In the genomic region with DNA sequence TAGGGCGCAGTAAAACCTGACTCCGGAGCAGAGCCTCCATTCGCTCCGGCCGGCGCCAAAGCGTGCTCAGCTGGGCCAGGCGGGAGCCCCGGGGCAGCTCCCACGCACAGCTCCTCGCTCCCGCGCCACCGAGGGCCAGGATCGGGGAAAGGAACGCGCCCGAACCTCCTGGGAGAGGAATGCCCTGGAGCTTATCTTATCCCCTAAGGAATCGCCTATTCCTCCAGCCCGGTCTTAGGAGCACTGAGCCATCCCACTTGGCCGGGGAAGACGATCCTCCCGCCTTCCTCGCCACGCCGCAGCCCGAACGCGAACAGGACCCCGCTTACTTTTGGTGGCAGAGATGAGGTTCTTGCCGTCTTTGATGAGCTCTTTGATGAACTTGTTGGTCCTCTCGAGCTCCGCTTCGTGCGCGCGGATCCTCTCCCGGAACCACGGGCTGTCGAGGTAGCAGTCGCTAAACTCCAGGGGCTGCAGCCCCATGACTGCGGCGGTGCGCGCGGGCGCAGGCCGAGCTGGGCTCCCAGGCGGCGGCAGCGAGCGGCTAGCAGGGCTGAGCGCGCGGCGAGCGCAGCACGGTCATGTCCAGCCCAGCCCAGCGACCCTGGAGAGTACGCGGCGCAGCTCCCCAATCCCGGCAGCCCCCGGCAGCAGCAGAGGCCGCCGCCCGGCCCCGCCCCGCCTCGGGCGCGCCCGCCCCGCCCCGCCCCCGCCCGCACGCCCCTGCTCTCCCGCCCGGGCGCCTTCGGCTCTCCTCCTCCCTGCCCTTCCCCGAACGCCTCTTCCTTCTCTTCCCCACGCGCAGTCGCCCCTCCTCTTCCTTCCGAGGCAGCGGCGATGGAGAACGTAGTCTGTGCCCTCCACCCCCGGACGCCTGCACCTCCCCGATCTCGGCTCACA, we compare ENCODE assay signal across 8 mouse cellular contexts. TPM values are rescaled to one million over a fixed set of nuclear protein-coding genes. Genes with fewer than 3 reads are reported as not detected.
DNase-seq lines count a peak whose midpoint lies in the region; ATAC-seq and TF ChIP-seq lines count a peak whose summit lies in the region.

A gene (minus strand): TSS at position 653 of the 900 bp plus-strand sequence.

- no peaks in the 10 kb centered on the region for H3K27me3 ChIP-seq in Patski
- peaks cover 43% of the 10 kb centered on the region for H3K27me3 ChIP-seq in hindbrain, embryonic 13.5 days
- H3K27me3 ChIP-seq in megakaryocyte, embryonic 14.5 days (replicated peaks), result no peaks in the 10 kb centered on the region

- WGBS in hindbrain, embryonic 13.5 days, result under 1% methylated on average over 61 of the region's 95 CpGs

- H3K9ac ChIP-seq in hindbrain, embryonic 13.5 days, result peak within 1 kb of the TSS; percentile 76

- no peaks in the 10 kb centered on the region for H3K36me3 ChIP-seq in hindbrain, embryonic 13.5 days
- peaks cover 41% of the 10 kb centered on the region for H3K36me3 ChIP-seq in megakaryocyte, embryonic 14.5 days (replicated peaks; ENCODE audit: low read length)

- H3K4me2 ChIP-seq in hindbrain, embryonic 13.5 days, result peak within 1 kb of the TSS; percentile 95

- DNase-seq in Patski (ENCODE audit: low read depth, low spot score), result no peak
- DNase-seq in cerebellum, adult 9-11 months, result peak; percentile 82
- DNase-seq in frontal cortex, postnatal 14 days (ENCODE audit: low spot score in 2 of 2), result peak; percentile 23 to 35
- peak; percentile 29 to 43 for DNase-seq in left cerebral cortex, adult 8-10 months (ENCODE audit: low spot score in 2 of 2)
- DNase-seq in right cerebral cortex, adult 2 months (ENCODE audit: low spot score in 2 of 2), result peak; percentile 39 to 57
- peak; percentile 90 for DNase-seq in urinary bladder, postnatal 14 days (ENCODE audit: low spot score)

- peak; percentile 81 for ATAC-seq in Patski
- ATAC-seq in hindbrain, embryonic 13.5 days (ENCODE audit: low FRiP score), result peak; percentile 91

- POLR2A ChIA-PET in Patski (lab: Charles Lee), result interaction anchor here (0.9 to 2.4 kb wide), 7 partner anchors 11 to 98 kb away, joined by 3 to 6 read pairs (median 4); no protein-coding TSS in a partner anchor

- H3K4me3 ChIP-seq in hindbrain, embryonic 13.5 days, result peak within 1 kb of the TSS; percentile 56
- H3K4me3 ChIP-seq in megakaryocyte, embryonic 14.5 days (replicated peaks), result peak within 1 kb of the TSS; percentile 91

- H3K9me3 ChIP-seq in hindbrain, embryonic 13.5 days, result no peaks in the 10 kb centered on the region
- H3K9me3 ChIP-seq in megakaryocyte, embryonic 14.5 days, result no peaks in the 10 kb centered on the region

- no peak for TF ChIP-seq CTCF in Patski (IDR thresholded peaks at IDR 0.05)

- H3K27ac ChIP-seq in hindbrain, embryonic 13.5 days, result 0 out of 2 replicates have a peak within 1 kb of the TSS, but pooled peaks have one; percentile 5

- in situ Hi-C loops in Patski (cut with MboI; ENCODE audit: low pct_unique_long_range_greater_than_20kb), result loop anchor here (10.0 kb wide), 1 partner anchor 93 kb away; no protein-coding TSS in a partner anchor

- CTCF ChIA-PET in Patski (lab: Charles Lee), result interaction anchor here (0.8 to 1.3 kb wide), 5 partner anchors 8 to 115 kb away, joined by 3 to 4 read pairs (median 3); no protein-coding TSS in a partner anchor

- H3K4me1 ChIP-seq in hindbrain, embryonic 13.5 days (replicated peaks), result peaks cover 15% of the 10 kb centered on the region
- peaks cover 77% of the 10 kb centered on the region for H3K4me1 ChIP-seq in megakaryocyte, embryonic 14.5 days

RNA-seq across cellular contexts. Expression of the gene that starts here (rescaled TPM):
- 45.5 TPM for polyA plus RNA-seq in Patski (2021)
- 5.0 and 6.3 TPM in 2 replicates for polyA plus RNA-seq in hindbrain, embryonic 13.5 days (2015; fragmentation: Nextera tagmentation; extraction: Ambion mirVana)
- 10 to 100 TPM; 41.5 to 46.8 (median 43.3) TPM for total RNA-seq in left cerebral cortex, adult 8-10 months (2022)
- polyA plus RNA-seq in megakaryocyte, embryonic 14.5 days (2012; ENCODE audit: insufficient read depth, low replicate concordance), result 88.6 and 107 TPM in 2 replicates
